19 mouse cellular contexts compared by ENCODE assay signal in the genomic region with DNA sequence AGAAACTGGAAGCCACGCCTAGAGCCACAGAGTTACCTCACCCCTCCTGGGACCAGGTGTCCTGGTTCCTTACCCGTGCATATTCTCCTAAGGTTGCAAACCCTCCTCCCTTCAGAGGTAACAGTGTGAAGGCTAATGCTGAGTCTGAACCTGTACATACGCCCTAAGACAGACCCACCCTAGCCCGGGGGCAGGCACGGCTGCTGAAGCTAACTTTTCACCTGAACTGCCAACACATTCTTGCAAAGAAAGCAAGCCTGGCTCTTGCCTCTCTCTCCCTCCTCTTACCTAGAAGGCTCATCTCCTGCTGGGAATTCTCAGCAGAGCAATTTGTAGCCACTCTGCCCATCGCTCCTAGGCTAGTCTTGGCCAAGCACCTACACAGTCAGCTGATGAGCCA. TPM values are rescaled to one million over a fixed set of nuclear protein-coding genes. Genes with fewer than 3 reads are reported as not detected.
"Had no signal": no experiment of that assay in that cellular context is flagged by ENCODE, and none has a peak within 500 bp of the region (broad histone marks: within the 10 kb centered on the region; RNA-seq: fewer than 3 reads in every experiment).

No protein-coding gene starts in this region.

- H3K36me3 ChIP-seq: liver, embryonic 15.5 days had no signal

- DNase-seq: kidney, postnatal 25 days; layer of hippocampus, adult 9-11 months; lung, adult 2 months; lung, postnatal 36 days; midbrain, embryonic 14.5 days; right cerebral cortex, postnatal 25 days; thymus, postnatal 36 days had no signal

- H3K4me2 ChIP-seq: limb, embryonic 13.5 days; liver, embryonic 15.5 days; neural tube, embryonic 12.5 days had no signal

- H3K4me3 ChIP-seq: limb, embryonic 13.5 days; liver, embryonic 15.5 days; midbrain, embryonic 10.5 days; neural tube, embryonic 12.5 days had no signal

- ATAC-seq: lung, postnatal 0 days had no signal

- H3K27ac ChIP-seq: limb, embryonic 13.5 days; liver, embryonic 15.5 days; midbrain, embryonic 10.5 days; neural tube, embryonic 12.5 days had no signal

- H3K9me3 ChIP-seq: limb, embryonic 13.5 days; liver, embryonic 15.5 days; midbrain, embryonic 10.5 days; neural tube, embryonic 12.5 days had no signal

- H3K9ac ChIP-seq: limb, embryonic 13.5 days; liver, embryonic 15.5 days; neural tube, embryonic 12.5 days had no signal

- H3K27me3 ChIP-seq: limb, embryonic 13.5 days; neural tube, embryonic 12.5 days had no signal

RNA-seq across cellular contexts. Expression of gene Gal3st3, which starts 2.5 kb away (rescaled TPM):
- total RNA-seq: liver, adult 2 months; megakaryocyte, adult 5-6 weeks had no signal
- polyA plus RNA-seq: liver, adult 2 months; small intestine, adult 2 months had no signal

RNA-seq across cellular contexts. Expression of gene Catsper1, which starts 35.0 kb away (rescaled TPM):
- total RNA-seq: left cerebral cortex, postnatal 36 days; liver, adult 2 months; megakaryocyte, adult 5-6 weeks had no signal
- polyA plus RNA-seq: kidney, embryonic 16.5 days; limb, embryonic 13.5 days; liver, adult 2 months; liver, embryonic 15.5 days; lung, adult 2 months; lung, postnatal 0 days; midbrain, embryonic 10.5 days; midbrain, embryonic 14.5 days; neural tube, embryonic 12.5 days; small intestine, adult 2 months; stomach, embryonic 16.5 days; thymus, postnatal 0 days had no signal

RNA-seq across cellular contexts. Expression of gene Cst6, which starts 48.8 kb away (rescaled TPM):
- total RNA-seq: liver, adult 2 months; megakaryocyte, adult 5-6 weeks had no signal
- polyA plus RNA-seq: kidney, embryonic 16.5 days; liver, adult 2 months; liver, embryonic 15.5 days had no signal
